In genomic region chr15:77533216-77533615, GRCm38 (mm10) we compare ENCODE assay signal across 27 mouse cellular contexts. TPM values are rescaled to one million over a fixed set of nuclear protein-coding genes. Genes with fewer than 3 reads are reported as not detected.
"Had no signal": no experiment of that assay in that cellular context is flagged by ENCODE, and none has a peak within 500 bp of the region (broad histone marks: within the 10 kb centered on the region; RNA-seq: fewer than 3 reads in every experiment).

Gene Apol7c, minus strand, starts transcription at chr15:77533316.

- DNase-seq: gastrocnemius, adult 2 months; gastrocnemius, postnatal 10 days; gastrocnemius, postnatal 25 days; heart, adult 18-20 months; heart, postnatal 10 days; heart, postnatal 4 days; kidney, adult 2 months; kidney, adult 9 months; kidney, postnatal 14 days; kidney, postnatal 36 days; liver had no signal

- H3K4me1 ChIP-seq: heart, embryonic 10.5 days; heart, embryonic 12.5 days; hindbrain, embryonic 10.5 days; hindbrain, embryonic 12.5 days; intestine, embryonic 15.5 days; kidney, embryonic 15.5 days; limb, embryonic 10.5 days; limb, embryonic 12.5 days had no signal

- H3K27me3 ChIP-seq: heart, embryonic 12.5 days; hindbrain, embryonic 12.5 days; intestine, embryonic 15.5 days; kidney, embryonic 15.5 days; limb, embryonic 12.5 days had no signal

- H3K27ac ChIP-seq: gastrocnemius, adult 2 months; heart, embryonic 10.5 days; hindbrain, embryonic 10.5 days; hindbrain, embryonic 12.5 days; hindbrain, embryonic 14.5 days; intestine, embryonic 15.5 days; kidney, embryonic 15.5 days; kidney, postnatal 0 days; layer of hippocampus, adult 2 months; left cerebral cortex, adult 2 months; limb, embryonic 10.5 days; limb, embryonic 12.5 days had no signal

- H3K4me3 ChIP-seq: gastrocnemius, adult 2 months; heart, embryonic 10.5 days; heart, embryonic 12.5 days; hindbrain, embryonic 10.5 days; hindbrain, embryonic 12.5 days; intestine, embryonic 15.5 days; kidney, embryonic 15.5 days; layer of hippocampus, adult 2 months; left cerebral cortex, adult 2 months; limb, embryonic 10.5 days; limb, embryonic 12.5 days had no signal

- H3K36me3 ChIP-seq: heart, embryonic 10.5 days; heart, embryonic 12.5 days; hindbrain, embryonic 10.5 days; hindbrain, embryonic 12.5 days; intestine, embryonic 15.5 days; kidney, embryonic 15.5 days; limb, embryonic 10.5 days; limb, embryonic 12.5 days had no signal

RNA-seq across cellular contexts. Expression of gene Apol7c, which starts in this region (rescaled TPM):
- polyA plus RNA-seq: forebrain, embryonic 16.5 days; frontal cortex, adult 2 months; heart, embryonic 10.5 days; heart, embryonic 12.5 days; heart, embryonic 14.5 days; hindbrain, embryonic 10.5 days; hindbrain, embryonic 12.5 days; hindbrain, embryonic 14.5 days; hindbrain, embryonic 16.5 days; kidney, embryonic 15.5 days; kidney, postnatal 0 days; limb, embryonic 10.5 days; limb, embryonic 12.5 days had no signal
